Comparison of ENCODE assay signal across 27 mouse cellular contexts in the genomic region with DNA sequence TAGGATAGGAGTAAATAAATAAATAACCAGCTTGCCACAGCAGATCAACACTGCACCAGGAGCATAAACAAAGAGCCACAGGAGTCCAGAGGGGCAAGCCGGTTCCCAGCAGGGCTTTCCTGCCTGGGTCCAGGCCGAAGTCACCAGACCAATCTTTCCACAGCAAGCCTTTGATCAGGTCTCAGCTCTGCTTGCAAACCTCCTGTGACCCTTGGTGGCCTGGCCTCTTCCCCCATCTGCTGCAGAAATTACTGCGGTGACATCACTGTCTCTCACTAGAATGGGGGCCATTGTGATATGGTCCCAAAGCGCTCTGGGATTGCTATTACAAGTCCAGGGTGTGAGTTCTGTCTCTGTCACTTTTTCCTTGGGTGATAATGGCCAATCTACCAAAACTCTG.
DNase-seq lines count a peak whose midpoint lies in the region; ATAC-seq and TF ChIP-seq lines count a peak whose summit lies in the region.
"Had no signal": no experiment of that assay in that cellular context is flagged by ENCODE, and none has a peak within 500 bp of the region (broad histone marks: within the 10 kb centered on the region; RNA-seq: fewer than 3 reads in every experiment).

No protein-coding gene starts in this region.

- H3K4me3 ChIP-seq in heart, embryonic 10.5 days = no peak overlapping the region
- H3K4me3 ChIP-seq in lung, embryonic 14.5 days (ENCODE audit: low read depth, low read length) = no peak overlapping the region
- no peak overlapping the region for H3K4me3 ChIP-seq in limb, embryonic 11.5 days (ENCODE audit: low read depth, low read length)
- H3K4me3 ChIP-seq: kidney, embryonic 15.5 days; layer of hippocampus, adult 2 months; limb, embryonic 15.5 days; liver, embryonic 13.5 days; midbrain, embryonic 12.5 days; myocyte had no signal

- no peak overlapping the region for H3K4me2 ChIP-seq in lung, embryonic 14.5 days
- no peak overlapping the region for H3K4me2 ChIP-seq in limb, embryonic 11.5 days (ENCODE audit: low read depth, severe bottlenecking)
- H3K4me2 ChIP-seq: kidney, embryonic 15.5 days; limb, embryonic 15.5 days; liver, embryonic 13.5 days; midbrain, embryonic 12.5 days had no signal

- H3K27ac ChIP-seq in heart, embryonic 10.5 days = peak overlapping the region; percentile 39
- no peak overlapping the region for H3K27ac ChIP-seq in lung, embryonic 14.5 days (ENCODE audit: low read depth)
- no peak overlapping the region for H3K27ac ChIP-seq in limb, embryonic 11.5 days (replicated peaks; ENCODE audit: low read depth, low read length)
- H3K27ac ChIP-seq: kidney, embryonic 15.5 days; layer of hippocampus, adult 2 months; limb, embryonic 15.5 days; liver, embryonic 13.5 days; midbrain, embryonic 12.5 days had no signal

- no peak overlapping the region for H3K9ac ChIP-seq in lung, embryonic 14.5 days
- no peak overlapping the region for H3K9ac ChIP-seq in limb, embryonic 11.5 days (ENCODE audit: low read length)
- H3K9ac ChIP-seq: kidney, embryonic 15.5 days; limb, embryonic 15.5 days; liver, embryonic 13.5 days; midbrain, embryonic 12.5 days had no signal

- DNase-seq in heart, embryonic 10.5 days (ENCODE audit: low spot score) = peak; percentile 77
- DNase-seq in heart, postnatal 25 days (ENCODE audit: low spot score) = no peak
- DNase-seq in lung, embryonic 14.5 days = no peak
- no peak for DNase-seq in lung, postnatal 10 days
- peak; percentile 60 for DNase-seq in embryo, embryonic 11 days
- DNase-seq in limb, embryonic 11.5 days (ENCODE audit: low spot score) = peak; percentile 50
- DNase-seq in spleen, adult 18-20 months = no peak
- no peak for DNase-seq in spleen, postnatal 14 days (ENCODE audit: low spot score in 2 of 2)
- DNase-seq: adrenal gland, adult 8-10 months; cerebellum, adult 8-10 months; cerebellum, postnatal 25 days; gastrocnemius, postnatal 14 days; kidney, adult 11 months; kidney, postnatal 36 days; liver, embryonic 13.5 days; lung, adult 18-20 months; lung, postnatal 14 days; right cerebral cortex, adult 18-20 months; right cerebral cortex, postnatal 4 days; thymus, postnatal 4 days had no signal

- 8% methylated on average over 4 of the region's 4 CpGs for WGBS in heart, embryonic 10.5 days
- WGBS in lung, embryonic 14.5 days = 22% methylated on average over 4 of the region's 4 CpGs
- 7% methylated on average over 4 of the region's 4 CpGs for WGBS in limb, embryonic 11.5 days

- H3K27me3 ChIP-seq in heart, embryonic 10.5 days (ENCODE audit: insufficient read depth, poor library complexity, severe bottlenecking) = no peaks in the 10 kb centered on the region
- no peaks in the 10 kb centered on the region for H3K27me3 ChIP-seq in lung, embryonic 14.5 days (ENCODE audit: insufficient read depth, low read length)
- H3K27me3 ChIP-seq in limb, embryonic 11.5 days (ENCODE audit: control insufficient read depth, insufficient read depth, low read length) = no peaks in the 10 kb centered on the region
- H3K27me3 ChIP-seq: kidney, embryonic 15.5 days; limb, embryonic 15.5 days had no signal

- no peak for TF ChIP-seq CTCF in lung, embryonic 14.5 days (IDR thresholded peaks at IDR 0.05; ENCODE audit: low read depth)

- intact Hi-C loops in heart, postnatal 25 days (cut with DNase I) = no loop called here

- peak; percentile 25; the same call in 1 of the 2 replicates for ATAC-seq in lung, embryonic 14.5 days (ENCODE audit: insufficient read depth)
- no peak for ATAC-seq in limb, embryonic 11.5 days (ENCODE audit: insufficient number of reproducible peaks, low FRiP score, low TSS enrichment, low read depth)
- ATAC-seq: forebrain, embryonic 14.5 days had no signal

- H3K4me1 ChIP-seq in heart, embryonic 10.5 days = peaks cover 38% of the 10 kb centered on the region
- 0 out of 2 replicates have a peak, but pooled peaks cover 9% of the 10 kb centered on the region for H3K4me1 ChIP-seq in lung, embryonic 14.5 days (ENCODE audit: insufficient read depth)
- peaks cover 16% of the 10 kb centered on the region for H3K4me1 ChIP-seq in limb, embryonic 11.5 days (ENCODE audit: control insufficient read depth, insufficient read depth, low read length)
- H3K4me1 ChIP-seq: liver, embryonic 13.5 days had no signal

- H3K9me3 ChIP-seq in heart, embryonic 10.5 days = no peaks in the 10 kb centered on the region
- H3K9me3 ChIP-seq in lung, embryonic 14.5 days (ENCODE audit: low read depth, low read length) = no peaks in the 10 kb centered on the region
- no peaks in the 10 kb centered on the region for H3K9me3 ChIP-seq in limb, embryonic 11.5 days (ENCODE audit: control insufficient read depth, low read length)
- H3K9me3 ChIP-seq: kidney, embryonic 15.5 days; limb, embryonic 15.5 days; liver, embryonic 13.5 days; midbrain, embryonic 12.5 days had no signal

- no peaks in the 10 kb centered on the region for H3K36me3 ChIP-seq in heart, embryonic 10.5 days
- no peaks in the 10 kb centered on the region for H3K36me3 ChIP-seq in lung, embryonic 14.5 days (ENCODE audit: insufficient read depth)
- no peaks in the 10 kb centered on the region for H3K36me3 ChIP-seq in limb, embryonic 11.5 days (ENCODE audit: control insufficient read depth, insufficient read depth, low read length)
- H3K36me3 ChIP-seq: G1E; kidney, embryonic 15.5 days; limb, embryonic 15.5 days; liver, embryonic 13.5 days; midbrain, embryonic 12.5 days had no signal

Comparison
In these comparisons a context has a peak if more than half of its experiments do, and no peak if none do; other contexts are left out.
1. DNase-seq: peak in heart, embryonic 10.5 days (single experiment), embryo, embryonic 11 days (single experiment) and limb, embryonic 11.5 days (single experiment); none in heart, postnatal 25 days (single experiment), lung, embryonic 14.5 days (single experiment), lung, postnatal 10 days (single experiment), spleen, adult 18-20 months (0 of 2) and spleen, postnatal 14 days (0 of 2).